Mouse (Mus musculus): ENCODE data around the gene Rps10.
A peak's percentile ranks its signal among the peaks of the same experiment; 100 is the strongest.
"Not testable (repeated sequence)": the region's sequence is repeated elsewhere in the genome, so short reads cannot be mapped to it uniquely, and the experiment has no call there.

The Rps10 gene

GRCm38 (mm10) chr17:27643756-27644155, 7.3 kb upstream of the Rps10 start:
- no peak for DNase-seq (ENCODE audit: low spot score)

GRCm38 (mm10) chr17:27643101-27643500, 6.6 kb upstream of the Rps10 start:
- no peak for DNase-seq (ENCODE audit: low spot score)

GRCm38 (mm10) chr17:27642491-27643062, 6.1 kb upstream of the Rps10 start:
- DNase-seq (ENCODE audit: low spot score), result peak; percentile 79

GRCm38 (mm10) chr17:27639851-27640250, 3.4 kb upstream of the Rps10 start:
- DNase-seq (ENCODE audit: low spot score), result not testable (repeated sequence)

GRCm38 (mm10) chr17:27638921-27639332, 2.5 kb upstream of the Rps10 start:
- DNase-seq (ENCODE audit: low spot score), result no peak

GRCm38 (mm10) chr17:27637333-27637732, 864 bp upstream of the Rps10 start:
- no peak for DNase-seq (ENCODE audit: low spot score)

GRCm38 (mm10) chr17:27635575-27635903, 930 bp downstream of the Rps10 start:
- DNase-seq (ENCODE audit: low spot score), result not testable (repeated sequence)

- no peak for DNase-seq (ENCODE audit: low spot score)
These were observed 1.4 kb downstream of the Rps10 start, which contains the start of gene RPS10-NUDT3 for GRCm38 (mm10) chr17:27634871-27635574. RPS10-NUDT3 (minus strand) TSS chr17:27635222.

GRCm38 (mm10) chr17:27629249-27630020, 7.0 kb downstream of the Rps10 start:
- DNase-seq (ENCODE audit: low spot score), result peak; percentile 71

GRCm38 (mm10) chr17:27628376-27628775, 8.1 kb downstream of the Rps10 start:
- no peak for DNase-seq (ENCODE audit: low spot score)

- DNase-seq (ENCODE audit: low spot score), result no peak
These were observed 9.0 kb downstream of the Rps10 start for GRCm38 (mm10) chr17:27627451-27627850.

GRCm38 (mm10) chr17:27626681-27627080, 9.8 kb downstream of the Rps10 start:
- DNase-seq (ENCODE audit: low spot score), result no peak

- DNase-seq (ENCODE audit: low spot score), result no peak
These were observed 10.8 kb downstream of the Rps10 start for GRCm38 (mm10) chr17:27625455-27626251.

GRCm38 (mm10) chr17:27623360-27624326, 12.8 kb downstream of the Rps10 start, which contains the start of gene Nudt3:
Nudt3 (minus strand) TSS chr17:27623495.
- DNase-seq (ENCODE audit: low spot score), result peak; percentile 55

- DNase-seq (ENCODE audit: low spot score), result no peak
These were observed 13.7 kb downstream of the Rps10 start for GRCm38 (mm10) chr17:27622611-27623359.

GRCm38 (mm10) chr17:27621705-27622531, 14.6 kb downstream of the Rps10 start:
- no peak for DNase-seq (ENCODE audit: low spot score)

- no peak for DNase-seq (ENCODE audit: low spot score)
These were observed 15.3 kb downstream of the Rps10 start for GRCm38 (mm10) chr17:27621161-27621560.

GRCm38 (mm10) chr17:27615388-27615787, 21.1 kb downstream of the Rps10 start:
- DNase-seq (ENCODE audit: low spot score), result no peak

GRCm38 (mm10) chr17:27613016-27613415, 23.5 kb downstream of the Rps10 start:
- no peak for DNase-seq (ENCODE audit: low spot score)

Data from layer of hippocampus, adult 9-10 months (tissue).